Mouse (Mus musculus): ENCODE data around the gene Galr3. TPM values are rescaled to one million over a fixed set of nuclear protein-coding genes. Genes with fewer than 3 reads are reported as not detected.
"Not testable (repeated sequence)": the region's sequence is repeated elsewhere in the genome, so short reads cannot be mapped to it uniquely, and the experiment has no call there.

Gene Galr3
- polyA plus RNA-seq, 1 experiment from 2014 or later = not detected

- no peak for ATAC-seq (ENCODE audit: low FRiP score, low TSS enrichment)
- Histone ChIP-seq H3K9ac (replicated peaks; ENCODE audit: low read length) (no peak overlapping the region), H3K9me3 (ENCODE audit: low read length) (no peaks in the 10 kb centered on the region), H3K27ac (ENCODE audit: low read length) (0 out of 2 replicates have a peak overlapping the region, but pooled peaks have one; percentile 10), H3K4me1 (ENCODE audit: insufficient read depth, low read length) (peaks cover 33% of the 10 kb centered on the region), H3K4me2 (replicated peaks; ENCODE audit: low read depth, low read length) (no peak overlapping the region), H3K27me3 (ENCODE audit: insufficient read depth, low read length) (no peaks in the 10 kb centered on the region), H3K36me3 (ENCODE audit: insufficient read depth, low read length) (peaks cover 72% of the 10 kb centered on the region), H3K4me3 (ENCODE audit: low read length) (no peak overlapping the region)
- 74% methylated on average over 3 of the region's 3 CpGs for WGBS
These were observed 38.6 kb upstream of the Galr3 start for GRCm38 (mm10) chr15:79003079-79003478.

- H3K4me2 ChIP-seq (replicated peaks; ENCODE audit: low read depth, low read length) = no peak overlapping the region
- no peak overlapping the region for H3K27ac ChIP-seq (ENCODE audit: low read length)
- peaks cover 58% of the 10 kb centered on the region for H3K36me3 ChIP-seq (ENCODE audit: insufficient read depth, low read length)
- H3K4me1 ChIP-seq (ENCODE audit: insufficient read depth, low read length) = peaks cover 10% of the 10 kb centered on the region
- 88% methylated on average over 9 of the region's 9 CpGs for WGBS
- no peaks in the 10 kb centered on the region for H3K27me3 ChIP-seq (ENCODE audit: insufficient read depth, low read length)
- no peak overlapping the region for H3K9ac ChIP-seq (replicated peaks; ENCODE audit: low read length)
- ATAC-seq (ENCODE audit: low FRiP score, low TSS enrichment) = no peak
- H3K4me3 ChIP-seq (ENCODE audit: low read length) = no peak overlapping the region
- H3K9me3 ChIP-seq (ENCODE audit: low read length) = no peaks in the 10 kb centered on the region
These were observed 36.1 kb upstream of the Galr3 start for GRCm38 (mm10) chr15:79005581-79005980.

GRCm38 (mm10) chr15:79006638-79007037 lies 35.0 kb upstream of the Galr3 start:
- H3K4me1 ChIP-seq (ENCODE audit: insufficient read depth, low read length) = peaks cover 9% of the 10 kb centered on the region
- peaks cover 47% of the 10 kb centered on the region for H3K36me3 ChIP-seq (ENCODE audit: insufficient read depth, low read length)
- no peaks in the 10 kb centered on the region for H3K9me3 ChIP-seq (ENCODE audit: low read length)
- H3K27ac ChIP-seq (ENCODE audit: low read length) = no peak overlapping the region
- WGBS = 80% methylated on average over 3 of the region's 3 CpGs
- H3K4me3 ChIP-seq (ENCODE audit: low read length) = no peak overlapping the region
- no peak for ATAC-seq (ENCODE audit: low FRiP score, low TSS enrichment)
- no peak overlapping the region for H3K4me2 ChIP-seq (replicated peaks; ENCODE audit: low read depth, low read length)
- no peaks in the 10 kb centered on the region for H3K27me3 ChIP-seq (ENCODE audit: insufficient read depth, low read length)
- no peak overlapping the region for H3K9ac ChIP-seq (replicated peaks; ENCODE audit: low read length)

- peaks cover 5% of the 10 kb centered on the region for H3K4me1 ChIP-seq (ENCODE audit: insufficient read depth, low read length)
- no peaks in the 10 kb centered on the region for H3K27me3 ChIP-seq (ENCODE audit: insufficient read depth, low read length)
- no peak overlapping the region for H3K9ac ChIP-seq (replicated peaks; ENCODE audit: low read length)
- H3K9me3 ChIP-seq (ENCODE audit: low read length) = no peaks in the 10 kb centered on the region
- H3K36me3 ChIP-seq (ENCODE audit: insufficient read depth, low read length) = peaks cover 43% of the 10 kb centered on the region
- WGBS = 86% methylated on average over 5 of the region's 5 CpGs
- H3K27ac ChIP-seq (ENCODE audit: low read length) = no peak overlapping the region
- no peak overlapping the region for H3K4me3 ChIP-seq (ENCODE audit: low read length)
- ATAC-seq (ENCODE audit: low FRiP score, low TSS enrichment) = no peak
- no peak overlapping the region for H3K4me2 ChIP-seq (replicated peaks; ENCODE audit: low read depth, low read length)
These were observed 34.6 kb upstream of the Galr3 start for GRCm38 (mm10) chr15:79007059-79007458.

GRCm38 (mm10) chr15:79007836-79008235 lies 33.8 kb upstream of the Galr3 start:
- ATAC-seq (ENCODE audit: low FRiP score, low TSS enrichment); H3K4me1 ChIP-seq (ENCODE audit: insufficient read depth, low read length); H3K4me2 ChIP-seq (replicated peaks; ENCODE audit: low read depth, low read length); H3K9ac ChIP-seq (replicated peaks; ENCODE audit: low read length); H3K27me3 ChIP-seq (ENCODE audit: insufficient read depth, low read length); H3K9me3 ChIP-seq (ENCODE audit: low read length); H3K4me3 ChIP-seq (ENCODE audit: low read length); H3K27ac ChIP-seq (ENCODE audit: low read length): not testable (repeated sequence)
- peaks cover 35% of the 10 kb centered on the region for H3K36me3 ChIP-seq (ENCODE audit: insufficient read depth, low read length)
- WGBS = 93% methylated on average over 6 of the region's 6 CpGs

GRCm38 (mm10) chr15:79009734-79010133 lies 32.0 kb upstream of the Galr3 start:
- no peak overlapping the region for H3K27ac ChIP-seq (ENCODE audit: low read length)
- no peak overlapping the region for H3K9ac ChIP-seq (replicated peaks; ENCODE audit: low read length)
- no peak for ATAC-seq (ENCODE audit: low FRiP score, low TSS enrichment)
- H3K27me3 ChIP-seq (ENCODE audit: insufficient read depth, low read length) = no peaks in the 10 kb centered on the region
- H3K9me3 ChIP-seq (ENCODE audit: low read length) = no peaks in the 10 kb centered on the region
- whole genome bisulfite sequencing = 66% methylated on average over 5 of the region's 5 CpGs
- peaks cover 19% of the 10 kb centered on the region for H3K36me3 ChIP-seq (ENCODE audit: insufficient read depth, low read length)
- H3K4me1 ChIP-seq (ENCODE audit: insufficient read depth, low read length) = peaks cover 5% of the 10 kb centered on the region
- H3K4me2 ChIP-seq (replicated peaks; ENCODE audit: low read depth, low read length) = no peak overlapping the region
- no peak overlapping the region for H3K4me3 ChIP-seq (ENCODE audit: low read length)

GRCm38 (mm10) chr15:79011550-79011949 lies 30.1 kb upstream of the Galr3 start:
- no peak overlapping the region for H3K4me2 ChIP-seq (replicated peaks; ENCODE audit: low read depth, low read length)
- H3K9ac ChIP-seq (replicated peaks; ENCODE audit: low read length) = 0 out of 2 replicates have a peak overlapping the region, but pooled peaks have one; percentile 6
- no peaks in the 10 kb centered on the region for H3K9me3 ChIP-seq (ENCODE audit: low read length)
- H3K36me3 ChIP-seq (ENCODE audit: insufficient read depth, low read length) = peaks cover 3% of the 10 kb centered on the region; the same call in 1 of the 2 replicates
- 48% methylated on average over 10 of the region's 10 CpGs for WGBS
- H3K27me3 ChIP-seq (ENCODE audit: insufficient read depth, low read length) = no peaks in the 10 kb centered on the region
- ATAC-seq (ENCODE audit: low FRiP score, low TSS enrichment) = no peak
- 0 out of 2 replicates have a peak overlapping the region, but pooled peaks have one; percentile 35 for H3K27ac ChIP-seq (ENCODE audit: low read length)
- H3K4me3 ChIP-seq (ENCODE audit: low read length) = no peak overlapping the region
- H3K4me1 ChIP-seq (ENCODE audit: insufficient read depth, low read length) = peaks cover 5% of the 10 kb centered on the region

- H3K4me3 ChIP-seq (ENCODE audit: low read length) = no peak overlapping the region
- no peaks in the 10 kb centered on the region for H3K27me3 ChIP-seq (ENCODE audit: insufficient read depth, low read length)
- no peak overlapping the region for H3K9ac ChIP-seq (replicated peaks; ENCODE audit: low read length)
- H3K4me2 ChIP-seq (replicated peaks; ENCODE audit: low read depth, low read length) = no peak overlapping the region
- H3K4me1 ChIP-seq (ENCODE audit: insufficient read depth, low read length) = peaks cover 11% of the 10 kb centered on the region
- H3K9me3 ChIP-seq (ENCODE audit: low read length) = no peaks in the 10 kb centered on the region
- 50% methylated on average over 7 of the region's 7 CpGs for WGBS
- no peak overlapping the region for H3K27ac ChIP-seq (ENCODE audit: low read length)
- ATAC-seq (ENCODE audit: low FRiP score, low TSS enrichment) = no peak
- H3K36me3 ChIP-seq (ENCODE audit: insufficient read depth, low read length) = no peaks in the 10 kb centered on the region
These were observed 28.3 kb upstream of the Galr3 start for GRCm38 (mm10) chr15:79013382-79013781.

GRCm38 (mm10) chr15:79018191-79018590 lies 23.5 kb upstream of the Galr3 start:
- H3K9me3 ChIP-seq (ENCODE audit: low read length) = no peaks in the 10 kb centered on the region
- ATAC-seq (ENCODE audit: low FRiP score, low TSS enrichment) = peak; percentile 76
- 10% methylated on average over 4 of the region's 4 CpGs for WGBS

GRCm38 (mm10) chr15:79018886-79019285 lies 22.8 kb upstream of the Galr3 start:
- no peak overlapping the region for H3K4me3 ChIP-seq (ENCODE audit: low read length)
- no peaks in the 10 kb centered on the region for H3K27me3 ChIP-seq (ENCODE audit: insufficient read depth, low read length)
- no peak overlapping the region for H3K4me2 ChIP-seq (replicated peaks; ENCODE audit: low read depth, low read length)
- no peak for ATAC-seq (ENCODE audit: low FRiP score, low TSS enrichment)
- WGBS = 50% methylated on average over 3 of the region's 3 CpGs
- no peaks in the 10 kb centered on the region for H3K9me3 ChIP-seq (ENCODE audit: low read length)
- no peaks in the 10 kb centered on the region for H3K36me3 ChIP-seq (ENCODE audit: insufficient read depth, low read length)
- H3K27ac ChIP-seq (ENCODE audit: low read length) = no peak overlapping the region; the same call in 1 of the 2 replicates
- H3K9ac ChIP-seq (replicated peaks; ENCODE audit: low read length) = 0 out of 2 replicates have a peak overlapping the region, but pooled peaks have one; percentile 31
- H3K4me1 ChIP-seq (ENCODE audit: insufficient read depth, low read length) = peaks cover 26% of the 10 kb centered on the region

More at GRCm38 (mm10) chr15:79018191-79018590, 23.5 kb upstream of the Galr3 start:
- H3K27me3 ChIP-seq (ENCODE audit: insufficient read depth, low read length) = no peaks in the 10 kb centered on the region
- no peak overlapping the region for H3K4me2 ChIP-seq (replicated peaks; ENCODE audit: low read depth, low read length)
- no peaks in the 10 kb centered on the region for H3K36me3 ChIP-seq (ENCODE audit: insufficient read depth, low read length)
- peaks cover 20% of the 10 kb centered on the region for H3K4me1 ChIP-seq (ENCODE audit: insufficient read depth, low read length)
- H3K4me3 ChIP-seq (ENCODE audit: low read length) = no peak overlapping the region
- no peak overlapping the region for H3K9ac ChIP-seq (replicated peaks; ENCODE audit: low read length)
- H3K27ac ChIP-seq (ENCODE audit: low read length) = peak overlapping the region; percentile 29; the same call in 1 of the 2 replicates

All from kidney, embryonic 16.5 days (tissue).